Mouse (Mus musculus): Measurements from ENCODE around the gene Zfp507. TPM values are rescaled to one million over a fixed set of nuclear protein-coding genes. Genes with fewer than 3 reads are reported as not detected.
A peak's percentile ranks its signal among the peaks of the same experiment; 100 is the strongest.

Zfp507 gene
- total RNA-seq, 4 experiments from 2014 or later, result 30.6 to 35.0 (median 33.3) TPM

DNA sequence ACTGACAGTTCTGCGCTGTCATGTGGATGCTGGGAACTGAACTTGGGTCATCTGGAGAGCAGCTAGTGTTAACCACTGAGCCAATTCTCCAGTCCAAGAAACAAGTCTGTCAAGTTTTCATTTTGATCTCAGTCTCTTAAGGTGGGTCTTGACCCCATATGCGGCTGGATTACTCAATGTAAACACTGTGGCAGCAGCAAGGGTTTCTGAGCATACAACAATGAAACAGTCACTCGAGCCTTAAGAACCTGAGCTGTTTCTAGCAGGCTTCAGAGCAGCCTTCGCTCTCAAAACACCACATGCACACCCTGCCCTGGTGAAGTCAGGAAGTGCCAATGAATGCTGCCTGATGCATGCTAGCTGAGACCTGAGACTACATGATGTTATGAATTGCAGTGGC lies 17.2 kb downstream of the Zfp507 start:
- DNase-seq (ENCODE audit: low spot score in 2 of 2), result no peak

DNA sequence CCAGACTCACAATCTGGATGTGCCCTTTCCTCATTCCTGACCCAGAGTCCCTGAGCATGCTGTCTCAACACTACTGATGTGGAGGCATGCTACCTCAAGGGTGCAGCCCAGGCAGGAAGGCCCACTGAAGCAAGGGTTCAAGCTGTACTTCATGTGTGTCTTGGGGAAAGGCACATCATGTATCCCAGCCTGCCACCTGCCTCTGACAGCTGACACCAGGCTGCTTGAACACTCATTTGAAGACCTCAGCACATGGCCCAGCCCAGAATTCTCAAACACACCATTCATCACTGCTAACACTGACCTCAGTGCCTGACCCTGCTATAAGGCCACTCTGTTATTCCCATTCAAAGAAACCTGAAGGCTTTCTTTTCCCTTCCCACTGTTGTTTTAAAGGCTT lies 20.6 kb downstream of the Zfp507 start:
- no peak for DNase-seq (ENCODE audit: low spot score in 2 of 2)

DNA sequence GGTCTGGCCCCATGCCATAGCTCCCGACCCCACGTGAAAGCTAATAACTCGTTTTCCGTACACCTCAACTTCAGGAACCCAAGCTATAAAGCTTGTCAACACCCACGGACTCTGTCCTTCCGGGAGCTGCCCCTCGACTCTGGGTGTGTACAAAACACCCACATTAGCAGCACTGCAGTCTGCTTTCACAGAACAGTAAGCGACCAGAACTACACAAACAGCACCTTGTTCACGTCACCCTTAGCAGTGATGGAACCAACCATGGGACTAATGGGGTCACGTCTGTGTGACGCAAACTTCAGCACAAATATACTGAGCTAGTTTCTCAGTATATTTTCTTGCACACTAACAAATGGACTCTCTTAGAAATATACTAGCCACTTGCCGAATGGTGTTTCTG lies 28.7 kb downstream of the Zfp507 start:
- DNase-seq (ENCODE audit: low spot score in 2 of 2), result no peak

DNA sequence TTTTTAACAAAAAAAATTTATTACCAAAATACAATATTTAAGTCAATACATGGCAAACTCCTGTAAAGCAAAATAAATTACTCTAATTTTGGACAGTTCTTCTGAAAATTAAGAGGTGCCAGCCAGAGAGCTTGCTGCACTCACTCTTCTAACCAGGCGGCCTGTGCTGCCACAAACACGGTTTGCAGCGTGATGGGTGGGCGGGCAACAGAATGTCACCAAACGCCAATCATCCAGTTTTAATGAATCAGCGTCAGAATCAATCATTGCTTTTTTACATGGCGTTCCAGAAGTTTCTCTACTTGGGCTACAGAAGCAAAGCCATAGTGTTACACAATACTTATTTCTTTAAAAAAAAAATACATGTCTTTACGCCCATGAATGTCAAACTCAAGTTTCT lies 30.5 kb downstream of the Zfp507 start:
- no peak for DNase-seq (ENCODE audit: low spot score in 2 of 2)

DNA sequence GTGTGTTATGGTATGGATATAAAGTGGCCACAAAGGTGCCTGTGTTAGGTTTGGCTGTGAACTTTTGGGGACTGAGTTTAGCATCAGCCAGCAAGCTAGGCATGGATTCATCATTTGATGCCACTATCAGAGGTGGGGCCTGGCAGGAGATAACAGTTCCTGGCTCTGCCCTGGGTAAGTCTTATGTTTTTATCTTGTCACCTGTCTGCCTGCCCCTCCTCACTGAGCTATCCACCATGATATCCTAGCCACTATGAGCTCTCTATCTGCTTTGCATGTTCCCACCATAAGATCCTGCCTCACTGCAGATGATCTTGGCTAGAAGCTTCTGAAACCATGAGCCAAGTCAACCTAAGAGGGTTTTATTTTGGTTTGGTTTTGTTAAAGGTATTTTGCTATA lies 31.7 kb downstream of the Zfp507 start:
- DNase-seq (ENCODE audit: low spot score in 2 of 2), result no peak

DNA sequence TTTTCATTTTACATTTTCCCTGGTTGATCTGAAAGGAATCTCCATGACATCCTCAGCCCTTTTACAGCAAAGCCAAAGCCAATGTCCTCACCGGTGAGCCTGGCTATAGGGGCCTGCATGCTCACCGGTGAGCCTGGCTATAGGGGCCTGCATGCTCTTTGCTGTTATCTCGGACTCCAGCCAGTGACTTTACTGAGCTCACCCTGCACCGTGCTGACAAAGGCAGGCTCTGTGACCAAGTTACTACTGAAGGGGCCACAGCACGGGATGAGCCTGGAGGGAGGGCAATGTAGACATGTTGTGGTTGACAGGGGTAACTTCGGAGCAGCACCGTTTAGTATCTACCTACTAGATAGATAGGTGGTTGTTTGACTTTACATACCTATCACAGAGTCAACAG lies 32.7 kb downstream of the Zfp507 start:
- DNase-seq (ENCODE audit: low spot score in 2 of 2), result no peak

DNA sequence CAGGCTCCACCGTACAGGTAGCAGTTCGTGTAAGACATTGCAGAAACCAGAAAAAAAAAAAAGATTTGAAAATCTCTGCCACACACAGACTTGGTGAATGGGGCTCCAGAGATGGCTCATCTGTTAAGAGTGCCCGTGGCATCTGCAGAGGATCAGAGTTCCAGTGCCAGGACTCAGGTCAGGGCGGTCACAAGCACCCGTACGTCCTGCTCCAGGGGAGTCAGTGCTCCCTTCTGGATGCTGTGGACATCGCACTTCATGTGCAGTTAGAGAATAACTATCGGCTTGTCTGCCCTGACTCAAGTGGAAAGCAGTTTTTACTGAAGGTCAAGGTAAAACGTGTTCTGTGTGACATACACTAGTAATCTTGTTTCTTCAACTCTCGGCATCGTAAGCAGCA lies 38.3 kb downstream of the Zfp507 start:
- DNase-seq (ENCODE audit: low spot score in 2 of 2), result no peak

DNA sequence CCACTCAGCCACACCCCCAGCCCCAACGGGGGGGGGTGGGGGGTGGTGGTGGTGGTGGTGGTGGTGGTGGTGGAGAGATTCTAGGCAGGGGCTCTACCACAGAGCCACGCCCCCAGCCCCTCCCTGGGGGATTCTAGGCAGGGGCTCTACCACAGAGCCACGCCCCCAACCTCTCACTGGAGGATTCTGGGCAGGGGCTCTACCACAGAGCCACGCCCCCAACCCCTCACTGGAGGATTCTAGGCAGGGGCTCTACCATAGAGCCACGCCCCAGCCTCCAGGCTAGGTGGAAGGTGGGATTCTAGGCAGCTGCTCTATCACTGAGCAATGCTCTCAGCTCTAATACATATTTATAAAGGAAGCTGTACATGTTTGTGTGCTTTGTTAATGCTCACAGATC lies 41.0 kb downstream of the Zfp507 start:
- DNase-seq (ENCODE audit: low spot score in 2 of 2), result no peak

DNA sequence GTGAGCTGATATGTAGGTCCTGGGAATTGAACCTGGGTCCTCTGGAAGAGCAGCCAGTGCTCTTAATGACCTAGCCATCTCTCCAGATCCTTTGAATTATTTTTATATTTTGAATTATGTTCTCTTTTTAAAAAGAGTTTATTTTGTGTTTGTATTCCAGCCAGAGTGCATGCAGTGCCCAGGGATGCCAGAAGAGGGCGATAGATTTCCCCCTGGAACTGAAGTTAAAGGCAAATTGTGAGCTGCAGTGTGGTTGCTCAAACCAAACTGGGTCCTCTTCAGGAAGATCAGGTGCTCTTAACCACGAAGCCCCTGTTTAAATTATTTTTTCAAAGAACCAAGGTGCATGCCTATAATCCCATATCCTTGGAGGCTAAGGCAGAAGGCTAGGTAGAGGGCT lies 43.2 kb downstream of the Zfp507 start:
- no peak for DNase-seq (ENCODE audit: low spot score in 2 of 2)

DNA sequence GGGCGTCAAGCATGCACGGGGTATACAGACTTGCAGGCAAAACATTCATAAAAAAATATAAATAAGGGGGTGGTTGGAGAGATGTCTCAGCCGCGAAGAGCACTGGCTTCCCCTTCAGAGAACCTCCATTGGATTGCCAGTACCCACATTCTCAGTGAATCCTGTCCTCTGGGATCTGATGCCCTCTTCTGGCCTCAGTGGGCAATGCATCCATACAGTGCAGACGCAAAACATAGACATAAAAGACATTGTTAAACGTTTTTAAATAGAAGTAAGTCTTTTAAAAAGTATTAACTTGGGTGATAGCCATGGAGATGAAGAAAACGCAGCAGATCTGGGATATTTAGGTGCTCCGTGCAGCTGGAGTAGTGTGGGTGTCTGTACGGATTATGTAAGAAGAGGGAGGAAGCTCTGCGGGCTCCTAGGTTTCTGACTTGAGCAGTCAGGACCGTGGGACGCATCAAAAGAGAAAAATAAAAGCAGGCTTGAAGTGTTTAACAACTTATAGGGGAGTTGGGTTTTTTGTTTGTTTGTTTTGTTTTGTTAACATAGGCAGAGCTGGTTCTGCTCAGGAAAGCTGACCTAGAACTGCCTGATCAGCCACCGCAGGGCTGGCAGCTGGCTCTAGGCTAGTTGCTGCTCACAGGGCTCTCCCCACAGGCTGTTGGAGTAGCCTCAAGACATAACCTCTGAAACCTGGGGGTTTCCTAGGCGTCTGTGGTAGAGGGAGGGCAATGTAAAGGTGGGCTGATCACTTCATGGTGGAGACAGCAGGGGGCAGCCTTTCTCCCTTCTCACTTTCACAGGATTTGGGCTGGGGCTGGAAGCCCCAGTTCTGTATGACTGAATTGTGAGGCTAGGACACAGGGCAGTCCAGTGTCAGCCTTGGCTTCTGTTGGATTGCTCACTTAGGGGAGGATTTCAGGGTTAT lies 46.0 kb downstream of the Zfp507 start:
- DNase-seq (ENCODE audit: low spot score in 2 of 2), result no peak

DNA sequence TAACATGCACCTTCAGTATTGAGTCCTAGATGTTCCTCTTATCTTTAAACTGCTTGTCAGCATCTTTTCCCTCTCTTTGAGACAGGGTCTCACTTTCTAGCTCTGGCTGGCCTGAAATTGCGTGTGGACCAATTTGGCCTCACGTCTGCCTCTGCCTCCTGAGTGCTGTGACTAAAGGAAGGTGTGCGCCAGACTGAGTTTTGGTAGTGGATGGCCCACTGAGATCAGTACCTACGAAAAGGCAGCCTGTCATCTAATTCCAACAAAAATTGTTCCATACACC lies 48.0 kb downstream of the Zfp507 start:
- no peak for DNase-seq (ENCODE audit: low spot score in 2 of 2)

DNA sequence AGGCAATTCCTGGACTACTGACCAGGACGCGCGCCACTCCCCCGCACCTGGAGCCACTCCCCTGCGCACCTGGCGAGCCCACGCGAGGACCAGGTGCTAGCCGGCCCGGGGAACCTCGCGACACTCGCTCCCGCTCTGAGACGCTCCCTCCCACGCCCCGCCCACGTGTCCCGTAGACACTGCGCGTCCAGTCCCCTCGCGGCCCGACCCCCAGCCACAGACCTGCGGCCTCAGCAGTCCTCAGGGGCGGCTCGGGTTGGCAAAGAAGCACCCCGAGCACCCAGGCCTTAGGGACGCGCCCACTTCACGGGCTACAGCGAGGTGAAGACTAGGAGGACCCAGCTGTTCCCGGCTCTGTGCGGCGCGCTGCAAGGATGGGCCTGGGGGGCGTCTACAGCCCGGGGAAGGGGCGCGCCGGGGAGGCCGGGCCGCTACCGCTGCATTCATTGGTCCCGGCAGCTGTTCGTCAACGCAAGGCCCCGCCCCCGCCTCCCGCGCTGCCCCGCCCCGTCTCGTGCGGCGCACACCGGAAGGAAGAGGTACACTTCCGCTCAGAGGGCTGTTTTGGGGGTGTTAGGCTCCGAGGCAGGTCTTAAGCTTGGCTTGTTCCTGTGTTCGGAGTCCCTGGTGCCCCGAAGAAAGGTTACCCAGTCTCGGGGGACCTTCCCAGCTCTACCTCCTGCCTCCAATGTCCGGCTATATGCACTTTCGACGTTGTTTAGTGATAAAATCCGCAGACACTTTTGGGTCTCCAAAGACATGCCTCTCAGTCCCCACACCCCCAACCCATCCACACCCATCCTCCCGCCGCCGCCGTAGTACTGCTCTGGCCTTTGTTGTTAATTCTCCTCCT lies 48.5 kb downstream of the Zfp507 start, which contains the start of gene Dpy19l3:
Dpy19l3 (minus strand) TSS at position 422 of the 853 bp plus-strand sequence.
- DNase-seq (ENCODE audit: low spot score in 2 of 2), result peak; percentile 74 to 86

DNA sequence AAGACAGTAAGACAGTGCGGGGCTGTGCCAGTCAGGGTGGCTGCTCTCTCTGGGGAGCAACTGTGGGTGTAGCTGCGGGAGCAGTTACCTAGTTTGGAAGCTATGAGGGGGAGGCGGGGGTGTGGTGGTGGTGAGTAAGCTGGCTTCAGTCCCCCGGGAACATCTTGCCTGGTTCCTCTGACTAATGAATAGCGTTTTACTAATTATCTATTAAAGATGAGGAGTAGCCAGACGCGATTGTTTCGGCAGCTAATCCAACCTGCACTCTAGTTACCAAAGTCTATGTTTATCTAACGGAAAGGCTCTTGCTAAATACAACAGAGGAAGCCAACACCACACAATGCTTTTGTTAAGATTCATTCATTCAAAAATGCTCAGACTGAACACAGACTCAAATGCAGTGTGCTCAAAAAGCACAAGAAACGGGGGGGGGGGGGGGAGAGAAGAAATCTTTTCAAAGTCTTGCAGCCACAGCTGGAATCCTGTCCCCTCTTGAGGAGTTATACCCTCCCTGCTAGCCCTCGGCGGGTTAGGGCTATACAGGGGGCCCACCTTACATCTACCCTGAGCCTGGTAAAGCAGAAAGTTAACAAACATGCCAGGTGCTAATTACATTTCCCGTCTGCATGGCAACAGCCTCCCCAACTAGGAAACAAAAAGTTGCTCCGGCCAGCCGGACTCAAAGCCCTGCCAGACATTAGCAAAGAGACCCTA lies 49.3 kb downstream of the Zfp507 start:
- peak; percentile 54 to 68 for DNase-seq (ENCODE audit: low spot score in 2 of 2)

DNA sequence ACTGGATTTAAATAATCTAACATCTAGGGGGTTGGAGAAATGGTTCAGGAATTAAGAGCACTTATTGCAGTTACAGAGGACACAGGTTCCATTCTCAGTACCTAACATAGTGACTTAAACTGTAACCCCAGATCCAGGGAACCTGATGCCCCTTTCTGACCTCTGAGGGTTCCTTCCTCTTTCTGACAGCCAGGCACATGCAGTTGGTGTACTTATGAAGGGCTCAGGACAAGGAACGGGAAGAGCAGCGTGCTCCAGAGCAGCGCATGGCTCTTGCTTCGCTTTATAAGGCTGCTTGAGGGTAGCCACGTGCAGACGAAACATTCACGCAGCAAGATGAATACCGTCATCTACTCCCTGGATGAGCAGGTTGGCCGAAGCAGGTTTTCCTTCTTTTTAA lies 51.9 kb downstream of the Zfp507 start:
- DNase-seq (ENCODE audit: low spot score in 2 of 2), result no peak

DNA sequence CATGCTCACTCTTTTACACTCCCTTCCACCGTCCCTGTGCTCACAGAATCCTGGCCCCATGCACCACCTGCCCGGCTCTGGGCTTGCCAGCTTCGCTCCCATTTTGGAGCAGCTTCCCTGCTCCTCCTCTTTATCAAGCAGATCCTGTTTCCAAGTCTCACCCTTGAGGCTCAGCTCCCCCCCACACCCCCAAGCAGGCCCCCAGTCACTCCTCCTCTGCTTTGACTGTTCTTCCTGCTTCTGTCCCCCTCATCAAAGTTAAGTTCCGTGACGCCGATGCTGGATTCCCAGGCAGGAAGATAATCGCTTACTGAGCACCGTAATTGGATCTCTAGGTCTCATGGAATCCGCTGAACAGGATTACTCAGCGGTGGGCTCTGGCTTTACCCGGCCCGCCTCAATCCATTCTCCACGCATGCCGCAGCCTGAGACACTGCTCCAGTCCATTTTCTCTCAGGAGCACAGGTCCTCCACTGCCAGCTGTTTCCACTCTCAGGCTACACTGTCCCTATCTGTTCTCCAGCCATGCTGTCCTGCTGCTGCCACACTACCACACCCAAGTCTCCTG lies 55.3 kb downstream of the Zfp507 start:
- no peak for DNase-seq (ENCODE audit: low spot score in 2 of 2)

DNA sequence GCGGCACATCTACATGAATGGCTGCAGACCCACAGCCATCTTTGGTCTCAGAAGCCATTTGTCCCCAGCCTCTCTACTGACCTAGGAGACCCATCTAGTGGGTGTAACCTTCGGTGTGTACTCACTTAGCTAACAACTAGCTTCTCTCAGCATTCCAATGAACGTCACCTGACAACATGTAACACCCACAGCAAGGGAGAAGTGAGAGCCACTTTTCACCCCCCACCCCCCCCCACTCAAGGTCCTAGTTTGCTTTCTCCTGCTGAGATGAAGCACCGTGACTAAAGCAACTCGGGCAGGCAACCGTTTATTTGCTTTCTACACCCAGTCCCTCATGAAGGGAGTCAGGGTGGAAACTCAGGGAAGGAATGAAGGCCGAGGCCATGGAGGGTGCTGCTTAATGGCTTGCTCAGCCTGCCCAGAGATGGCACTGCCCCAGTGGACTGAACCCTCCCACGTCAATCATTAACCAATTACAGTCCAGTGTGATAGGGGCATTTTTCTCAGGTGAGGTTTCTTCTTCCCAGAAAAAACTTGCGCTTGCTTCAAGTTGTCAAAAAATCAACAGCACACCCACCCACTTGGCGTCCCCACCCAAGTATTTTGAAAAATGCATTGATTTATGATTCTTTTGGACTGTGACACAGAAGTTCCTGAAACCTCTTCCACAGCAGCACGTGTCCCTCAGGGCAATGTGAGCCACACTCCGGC lies 56.0 kb downstream of the Zfp507 start:
- no peak for DNase-seq (ENCODE audit: low spot score in 2 of 2)

DNA sequence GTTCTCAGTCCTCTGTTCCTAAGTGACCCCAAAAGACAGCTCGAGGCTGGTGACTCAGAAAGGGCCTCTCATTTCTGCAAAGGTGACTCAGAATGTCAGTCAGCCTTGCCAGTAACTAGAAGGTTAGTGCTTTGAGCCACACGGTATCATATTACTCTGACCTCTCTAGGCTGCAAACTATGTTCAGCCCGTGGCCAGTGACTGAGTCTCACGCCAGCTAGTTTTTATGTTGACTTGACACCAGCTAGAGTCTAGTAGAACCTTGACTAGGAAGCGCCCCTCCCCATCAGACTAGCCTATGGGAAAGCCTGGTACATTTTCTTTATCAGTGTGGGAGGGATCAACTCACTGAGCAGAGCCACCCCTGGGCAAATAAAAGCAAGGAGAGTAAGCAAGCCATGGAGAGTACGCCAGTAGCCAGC lies 57.5 kb downstream of the Zfp507 start:
- DNase-seq (ENCODE audit: low spot score in 2 of 2), result no peak

DNA sequence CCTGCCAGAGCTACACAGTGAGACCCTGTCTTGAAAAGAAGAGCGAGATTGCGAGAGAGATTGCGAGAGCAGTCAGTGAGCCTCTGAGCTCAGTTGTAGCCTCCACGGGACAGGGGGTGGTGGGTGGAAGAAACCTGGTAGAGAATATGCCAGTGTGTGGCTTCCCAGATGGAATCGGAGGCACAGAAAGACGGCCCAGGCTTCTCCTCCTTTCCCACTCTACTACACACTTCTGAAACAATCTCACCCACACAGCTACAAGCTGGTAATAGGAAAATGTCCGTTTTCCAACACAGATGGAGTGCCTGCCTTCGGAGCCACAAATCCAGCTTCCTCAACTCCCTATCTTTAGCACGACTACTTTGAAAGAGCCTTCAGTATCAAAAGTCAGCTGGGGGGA lies 58.0 kb downstream of the Zfp507 start:
- peak; percentile 81 to 84 for DNase-seq (ENCODE audit: low spot score in 2 of 2)

DNA sequence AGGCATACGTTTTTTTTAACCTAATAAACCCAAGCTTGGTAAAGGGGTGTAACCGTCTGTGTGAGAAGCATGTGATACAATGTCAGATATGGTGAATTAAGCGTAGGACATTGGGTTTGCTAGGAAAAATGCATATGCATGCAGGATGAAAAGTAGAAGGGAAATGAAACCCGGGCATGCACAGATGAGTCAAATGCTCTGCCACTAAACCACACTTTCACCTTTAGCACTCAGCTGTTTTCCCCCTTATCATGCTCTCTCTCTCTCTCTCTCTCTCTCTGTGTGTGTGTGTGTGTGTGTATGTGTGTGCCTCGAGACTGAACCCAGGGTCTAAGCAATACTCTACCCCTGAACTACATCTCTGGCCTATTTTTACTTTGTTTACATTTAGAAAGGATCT lies 60.5 kb downstream of the Zfp507 start:
- DNase-seq (ENCODE audit: low spot score in 2 of 2), result no peak

DNA sequence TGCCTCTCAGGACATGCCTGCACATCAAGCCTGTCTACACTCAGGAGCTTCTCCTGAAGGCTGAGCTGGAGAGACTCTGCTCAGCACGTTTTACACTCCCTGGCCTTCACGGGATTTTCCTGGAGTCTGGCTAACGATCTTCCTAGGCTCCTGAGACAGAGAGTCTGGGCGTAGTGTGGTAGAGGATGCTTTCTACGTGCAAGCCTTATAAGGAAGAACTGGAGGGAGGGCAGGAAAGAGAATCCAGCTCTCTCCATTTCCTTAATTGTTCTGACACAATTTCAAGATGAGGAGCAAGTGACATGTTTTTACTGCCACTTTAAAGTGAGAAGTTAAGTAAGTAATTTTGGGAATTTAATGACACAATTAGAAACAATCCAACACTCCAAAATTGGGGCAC lies 60.9 kb downstream of the Zfp507 start:
- DNase-seq (ENCODE audit: low spot score in 2 of 2), result no peak
